Mouse (Mus musculus) testis, adult 2 months (tissue): ENCODE measurements at regions not wholly inside any gene's neighbourhood (a gene's known extent, or its start where the extent isn't known, plus 50 kb on each side); places are given as distances from the start of the nearest gene placed in this dataset.

ENCODE experiments used
- CTCF ChIP-seq: fragments of 200-500 bp; IDR thresholded peaks from 2 replicates; pipeline ENCODE4 v1.5.1; 2012; ENCODE audit warnings: low read depth, mild to moderate bottlenecking, inconsistent platforms, low read length, moderate library complexity; ENCODE audit not compliant: control insufficient read depth, insufficient read depth, insufficient replicate concordance
- POLR2A ChIP-seq: fragments of 200-500 bp; IDR thresholded peaks from 2 replicates; pipeline ENCODE4 v1.6.1; 2012; ENCODE audit warnings: low read depth, mild to moderate bottlenecking, inconsistent platforms, low read length, moderate library complexity; ENCODE audit not compliant: control insufficient read depth

DNA sequence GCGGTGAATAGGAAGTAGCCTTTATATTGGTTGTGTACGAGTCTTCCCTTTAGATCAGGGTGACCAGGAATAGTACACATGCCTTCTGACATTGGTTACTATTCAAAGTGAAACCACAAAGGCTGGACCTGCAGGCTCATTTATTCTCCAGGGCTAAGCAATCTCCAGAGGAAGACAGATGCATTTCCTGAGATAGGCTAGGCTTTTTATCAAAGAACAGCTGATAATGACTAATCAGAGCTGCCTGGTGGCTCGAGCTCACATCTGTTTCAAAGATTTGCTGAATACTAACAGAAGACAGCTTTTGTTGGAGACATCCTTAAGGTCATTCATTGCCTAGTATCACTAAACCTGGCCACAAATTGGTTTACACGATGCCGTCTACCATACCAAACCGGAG is 838.1 kb downstream of the Epha4 start:
- TF ChIP-seq CTCF (no peak), POLR2A (no peak)
